Mouse (Mus musculus): ENCODE results near the gene Rab11fip5.

Gene Rab11fip5

GRCm38 (mm10) chr6:85373951-85374733, at the start of gene Rab11fip5:
Gene Rab11fip5, minus strand, starts transcription at chr6:85374634.
- peak; percentile 76 for DNase-seq (ENCODE audit: extremely low read depth, insufficient read length, low spot score)

DNA sequence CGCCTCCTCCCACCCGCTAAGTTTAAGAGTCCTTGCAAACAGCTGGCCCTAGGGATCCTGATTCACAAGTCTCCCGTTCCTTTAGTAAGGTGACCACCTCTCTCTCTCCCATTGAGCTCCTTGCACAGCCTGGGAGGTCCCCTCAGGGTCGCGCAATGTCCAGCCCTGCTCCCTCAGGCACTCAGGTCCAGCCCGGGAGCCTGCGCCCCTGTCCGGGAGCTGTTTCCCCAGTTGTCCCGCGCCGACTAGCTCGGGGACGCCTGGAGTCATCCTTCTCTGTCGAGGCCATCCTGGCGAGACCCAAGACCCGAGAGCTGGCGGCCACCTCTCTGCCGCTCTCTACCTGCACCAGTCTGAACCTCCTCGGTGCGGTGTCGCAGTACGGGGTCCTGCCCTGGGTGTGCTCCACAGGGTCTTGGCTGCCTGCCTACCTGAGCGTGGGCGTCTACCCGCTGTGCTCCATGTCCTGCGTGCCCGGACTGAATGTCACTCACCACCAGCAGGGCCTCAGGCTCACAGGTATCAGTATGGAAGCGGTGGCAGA, 49.5 kb upstream of the Rab11fip5 start, which contains the start of gene Noto:
Gene Noto (plus strand): TSS at position 51 of the 544 bp plus-strand sequence.
- no peak for DNase-seq (ENCODE audit: extremely low read depth, insufficient read length, low spot score)

DNA sequence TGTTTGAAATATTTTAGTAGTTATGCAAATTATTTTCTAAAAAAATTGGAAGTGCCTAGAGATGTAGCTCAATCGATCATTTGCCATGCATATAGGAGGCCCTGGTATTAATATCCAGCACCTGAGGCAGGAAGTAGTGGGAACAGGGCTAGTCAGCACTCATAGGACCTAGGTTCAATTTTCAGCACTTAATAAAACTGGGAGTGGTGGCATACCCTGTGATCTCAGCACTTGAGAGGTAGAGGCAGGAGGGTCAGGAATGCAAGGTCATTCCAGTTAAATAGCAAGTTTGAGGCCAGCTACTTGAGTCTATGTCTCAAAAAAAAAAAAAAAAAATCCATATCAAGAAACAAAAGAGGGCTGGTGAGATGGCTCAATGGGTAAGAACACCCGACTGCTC, 44.7 kb upstream of the Rab11fip5 start:
- DNase-seq (ENCODE audit: extremely low read depth, insufficient read length, low spot score) = no peak

GRCm38 (mm10) chr6:85415829-85416228, 41.4 kb upstream of the Rab11fip5 start:
- DNase-seq (ENCODE audit: extremely low read depth, insufficient read length, low spot score) = no peak

DNA sequence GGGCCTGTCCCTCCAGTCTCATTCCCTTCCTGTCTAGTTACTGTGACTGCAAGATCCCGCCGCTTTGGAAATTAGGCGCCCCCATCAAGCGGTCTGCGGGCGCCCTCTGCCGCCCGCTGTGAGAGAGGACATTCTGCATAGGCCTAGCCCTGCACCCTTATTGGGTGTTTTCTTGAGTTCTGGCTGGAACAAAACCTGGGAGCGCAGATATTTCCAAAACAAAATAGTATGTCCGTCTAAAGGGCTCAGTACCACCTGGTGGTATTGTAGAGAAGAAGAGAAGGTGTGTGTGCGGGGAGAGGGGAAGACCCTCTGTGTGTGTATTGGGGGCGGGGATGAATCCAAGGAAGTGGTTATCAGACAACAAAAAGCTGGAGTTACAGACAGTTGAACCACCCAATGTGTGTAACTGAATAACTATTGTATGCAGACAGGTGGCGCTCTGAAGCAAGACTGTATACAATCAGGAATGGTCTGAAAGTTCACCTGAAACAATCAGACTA, 36.4 kb upstream of the Rab11fip5 start:
- DNase-seq (ENCODE audit: extremely low read depth, insufficient read length, low spot score) = peak; percentile 84

DNA sequence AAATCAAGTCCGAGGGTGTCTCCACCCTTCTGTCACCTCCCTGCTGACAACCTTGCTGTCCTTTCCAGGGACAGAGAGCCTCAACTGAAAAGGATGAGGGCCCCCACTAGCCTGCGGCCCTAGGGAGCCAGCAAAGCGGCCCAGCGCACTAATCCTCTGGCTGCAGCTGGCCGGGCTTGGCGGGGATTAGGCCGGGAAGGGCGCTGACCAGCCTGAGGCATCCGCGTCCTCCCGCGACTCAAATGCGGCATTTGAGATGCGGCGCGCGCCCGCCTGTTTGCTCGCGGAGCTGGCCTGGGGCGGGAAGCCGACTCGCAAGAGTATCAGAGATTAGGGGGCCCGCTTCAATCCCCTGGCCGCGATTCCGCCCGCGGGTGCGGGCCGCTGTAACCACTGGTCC, 34.6 kb upstream of the Rab11fip5 start:
- no peak for DNase-seq (ENCODE audit: extremely low read depth, insufficient read length, low spot score)

DNA sequence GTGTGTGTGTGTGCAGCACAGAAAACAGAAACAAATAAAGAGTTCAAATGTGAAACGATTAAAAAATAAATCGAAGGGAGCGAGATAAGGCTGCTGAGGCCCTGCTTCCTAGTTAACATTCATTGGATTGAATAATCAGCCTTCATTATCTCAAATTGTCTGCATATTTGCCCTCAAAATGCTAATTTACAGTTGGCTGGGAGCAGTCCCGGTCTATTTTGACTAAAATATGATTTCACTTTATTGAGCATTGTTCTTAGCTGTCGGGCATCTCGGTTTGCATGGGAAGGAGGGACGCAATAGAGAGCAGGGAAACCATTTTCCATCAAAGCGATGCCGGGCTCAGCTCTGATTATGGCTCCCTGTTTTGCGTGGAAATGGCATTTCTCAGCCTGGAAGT, 28.6 kb upstream of the Rab11fip5 start:
- DNase-seq (ENCODE audit: extremely low read depth, insufficient read length, low spot score) = no peak

DNA sequence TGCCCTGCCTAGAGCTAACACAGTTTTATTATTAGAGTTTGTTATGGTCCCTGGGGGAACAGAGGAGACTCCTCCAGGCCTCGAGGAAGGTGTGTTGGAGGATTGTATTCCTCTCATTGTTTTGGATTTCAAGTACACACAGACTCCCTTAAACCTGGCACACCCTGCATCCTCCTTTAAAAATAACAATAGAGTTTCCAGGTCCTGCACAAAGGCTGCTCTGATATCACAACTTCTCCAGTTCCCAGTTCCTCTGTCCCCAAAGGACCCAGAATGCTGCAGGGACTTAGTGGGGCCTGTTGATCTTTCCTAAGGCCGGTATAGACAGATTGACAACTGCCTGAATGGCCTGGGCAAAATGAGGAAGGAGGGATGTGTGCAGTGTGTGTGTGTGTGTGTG, 28.2 kb upstream of the Rab11fip5 start:
- no peak for DNase-seq (ENCODE audit: extremely low read depth, insufficient read length, low spot score)

GRCm38 (mm10) chr6:85399715-85400114, 25.3 kb upstream of the Rab11fip5 start:
- DNase-seq (ENCODE audit: extremely low read depth, insufficient read length, low spot score) = no peak

- DNase-seq (ENCODE audit: extremely low read depth, insufficient read length, low spot score) = no peak
These were observed 22.7 kb upstream of the Rab11fip5 start for GRCm38 (mm10) chr6:85397165-85397564.

- no peak for DNase-seq (ENCODE audit: extremely low read depth, insufficient read length, low spot score)
These were observed 20.9 kb upstream of the Rab11fip5 start for GRCm38 (mm10) chr6:85395360-85395759.

DNA sequence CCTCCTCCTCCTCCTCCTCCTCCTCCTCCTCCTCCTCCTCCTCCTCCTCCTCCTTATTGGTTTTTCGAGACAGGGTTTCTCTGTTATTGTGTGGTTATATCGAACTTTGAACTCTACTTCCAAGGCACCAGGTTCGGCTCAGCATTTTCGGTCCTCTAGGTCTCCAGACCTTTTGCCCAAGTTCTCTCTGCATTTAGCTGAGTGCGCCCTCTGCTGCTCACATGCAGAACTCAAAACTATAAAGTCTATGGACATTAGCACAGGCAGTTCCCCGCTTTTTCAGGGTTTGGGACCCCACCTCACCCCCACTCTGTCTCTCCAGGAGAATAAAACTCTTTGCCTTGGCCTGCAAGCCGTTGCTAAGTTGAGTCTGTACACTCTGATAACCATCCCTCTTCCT, 17.4 kb upstream of the Rab11fip5 start:
- DNase-seq (ENCODE audit: extremely low read depth, insufficient read length, low spot score) = no peak

DNA sequence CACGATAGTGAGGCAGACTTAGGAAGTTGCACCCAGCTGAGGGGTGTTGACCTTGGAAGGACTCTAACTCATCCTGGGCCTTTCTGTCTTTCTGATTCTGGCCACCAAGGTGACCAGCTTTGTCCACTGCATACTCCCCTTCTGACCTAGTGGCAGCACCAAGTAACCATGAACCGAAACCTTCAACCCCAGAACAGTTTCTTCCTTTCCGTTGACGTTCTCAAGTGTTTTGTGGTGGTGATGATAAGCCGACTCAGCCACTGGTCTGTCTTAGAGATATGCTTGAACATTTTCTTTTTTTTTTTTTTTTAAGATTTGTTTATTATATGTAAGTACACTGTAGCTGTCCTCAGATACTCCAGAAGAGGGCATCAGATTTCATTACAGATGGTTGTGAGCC, 14.2 kb upstream of the Rab11fip5 start:
- DNase-seq (ENCODE audit: extremely low read depth, insufficient read length, low spot score) = no peak

DNA sequence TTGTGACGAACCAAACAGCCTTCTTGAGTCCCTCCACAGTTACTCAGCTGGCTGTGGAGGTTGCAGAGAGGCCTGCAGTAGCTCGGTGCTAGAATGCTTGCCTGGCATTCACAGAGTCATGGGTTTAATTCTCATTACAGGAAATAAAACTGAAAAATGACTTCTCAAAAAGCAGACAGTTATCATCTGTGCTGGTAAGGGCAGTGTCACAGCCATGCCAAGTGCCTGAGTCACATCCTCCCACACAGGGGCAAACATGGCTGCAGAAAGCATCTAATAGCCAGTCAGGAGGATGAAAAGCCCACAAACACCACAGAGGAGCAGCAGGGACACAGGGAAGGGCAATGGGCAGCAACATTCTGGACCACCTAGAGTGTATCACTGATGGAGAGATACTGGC, 8.4 kb upstream of the Rab11fip5 start:
- peak; percentile 64 for DNase-seq (ENCODE audit: extremely low read depth, insufficient read length, low spot score)

DNA sequence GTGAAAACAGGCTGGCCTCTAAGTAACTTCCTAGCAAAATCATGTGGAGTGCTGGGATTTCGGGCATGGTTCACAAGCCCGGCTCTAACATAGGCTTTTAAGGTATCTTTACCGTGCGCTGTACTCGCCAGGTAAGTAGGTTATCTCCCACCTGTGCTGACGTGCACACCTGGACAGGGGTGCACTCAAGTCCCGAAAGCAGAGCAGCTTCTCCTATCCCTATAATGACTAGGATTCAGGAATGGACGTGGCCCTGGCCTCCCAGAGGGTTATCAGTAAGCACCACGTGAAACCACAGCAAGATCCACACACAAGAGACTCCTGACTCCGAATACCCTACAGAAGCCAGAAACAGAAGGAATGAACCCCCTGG, 7.2 kb upstream of the Rab11fip5 start:
- DNase-seq (ENCODE audit: extremely low read depth, insufficient read length, low spot score) = peak; percentile 26

- no peak for DNase-seq (ENCODE audit: extremely low read depth, insufficient read length, low spot score)
These were observed 6.6 kb upstream of the Rab11fip5 start for GRCm38 (mm10) chr6:85380901-85381647.

- DNase-seq (ENCODE audit: extremely low read depth, insufficient read length, low spot score) = peak; percentile 75
These were observed 5.9 kb upstream of the Rab11fip5 start for GRCm38 (mm10) chr6:85380201-85380900.

GRCm38 (mm10) chr6:85378629-85379028, 4.2 kb upstream of the Rab11fip5 start:
- no peak for DNase-seq (ENCODE audit: extremely low read depth, insufficient read length, low spot score)

DNA sequence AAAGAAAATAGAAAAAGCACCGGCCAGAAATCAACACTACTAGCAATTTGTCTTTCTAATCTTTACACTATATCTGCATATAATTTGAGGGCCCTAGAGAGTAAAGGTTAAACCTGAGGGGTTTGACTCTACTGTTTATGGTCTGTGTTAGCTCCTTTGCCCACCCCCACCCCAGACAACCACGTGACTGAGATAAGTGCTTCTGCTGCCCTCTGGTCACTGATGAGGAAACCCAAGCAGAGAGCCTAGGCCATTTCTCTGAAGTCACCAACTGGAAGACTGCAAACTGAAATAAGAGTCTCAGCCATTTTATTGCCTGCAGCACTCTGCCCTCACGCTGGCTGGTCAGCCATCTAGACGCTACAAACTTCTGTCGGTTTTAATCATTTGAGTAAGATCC, 3.4 kb upstream of the Rab11fip5 start:
- DNase-seq (ENCODE audit: extremely low read depth, insufficient read length, low spot score) = no peak

DNA sequence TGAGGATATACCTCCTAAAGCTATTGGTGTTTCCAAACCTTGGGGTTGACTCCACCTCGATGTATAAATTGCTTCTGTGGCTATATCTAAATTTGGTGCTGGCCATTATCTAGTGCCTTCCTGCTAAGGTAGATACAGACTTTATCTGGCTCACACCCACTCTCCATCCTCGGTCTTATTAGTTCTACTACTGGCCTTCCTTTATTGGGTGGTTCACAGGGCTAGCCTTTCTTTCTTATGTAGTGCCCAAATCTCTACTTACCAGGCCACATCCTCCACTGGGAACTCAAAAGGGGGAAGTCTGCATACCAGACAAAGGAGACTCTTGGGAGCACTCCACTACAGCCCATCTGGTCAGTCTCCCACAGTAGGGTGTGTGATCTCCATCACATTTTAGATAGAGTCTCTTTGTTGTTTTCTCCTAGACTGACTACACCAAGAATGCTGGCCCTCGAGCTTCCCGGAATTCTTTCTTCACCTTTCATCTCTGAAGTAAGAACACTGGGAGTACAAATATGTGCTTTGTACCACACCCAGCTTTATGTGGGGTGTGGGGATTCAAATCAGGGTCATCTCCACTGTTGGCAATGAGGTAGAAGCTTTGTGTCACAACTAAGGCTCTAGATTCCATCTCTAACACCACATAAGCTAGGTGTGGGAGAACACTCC, 2.8 kb upstream of the Rab11fip5 start:
- no peak for DNase-seq (ENCODE audit: extremely low read depth, insufficient read length, low spot score)

All from 3134 (cell line).